Mouse (Mus musculus): Measurements from ENCODE around the gene Rec8. TPM values are rescaled to one million over a fixed set of nuclear protein-coding genes. Genes with fewer than 3 reads are reported as not detected.
A peak's percentile ranks its signal among the peaks of the same experiment; 100 is the strongest.

Gene Rec8
- total RNA-seq, 2 experiments from 2014 or later = not detected

DNA sequence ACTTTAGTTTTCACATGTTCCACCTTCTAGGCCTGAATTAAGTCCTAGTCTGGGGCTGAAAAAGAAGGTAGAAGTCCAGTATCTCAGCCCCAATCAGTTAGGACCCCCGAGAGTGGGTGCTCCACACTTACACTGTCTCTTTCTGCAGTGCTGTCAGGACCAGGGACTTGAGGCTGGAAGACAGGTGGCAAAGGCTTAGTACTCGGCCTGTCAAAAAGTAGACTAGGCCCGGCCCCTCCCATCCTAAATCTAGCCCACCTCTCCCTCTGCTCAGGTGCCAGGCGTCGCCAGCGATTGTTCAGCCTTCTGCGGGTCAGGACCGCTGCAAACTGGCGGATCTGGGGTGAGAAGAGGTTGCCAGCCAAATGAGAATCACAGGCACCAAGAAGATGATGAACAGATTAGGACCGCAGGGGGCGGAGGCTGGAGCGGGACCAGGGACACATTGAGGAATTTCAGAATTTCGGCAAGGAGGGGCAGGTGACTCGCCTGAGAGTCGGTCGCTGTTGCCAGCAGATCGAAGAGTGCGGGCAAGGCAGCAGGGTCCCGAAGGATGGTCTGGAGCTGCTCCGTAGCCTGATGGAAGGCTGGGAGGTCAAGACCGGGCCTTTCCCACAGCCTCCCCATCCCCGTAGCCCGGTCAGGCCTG is 17.2 kb downstream of the Rec8 start:
- peak in 1 of 2 experiments; percentile 33 for DNase-seq
- intact Hi-C loops (cut with DNase I) = loop anchor here (5.0 kb wide), 2 partner anchors 43 to 107 kb away; partner anchors contain the start of genes Psme2 and Rnf31

DNA sequence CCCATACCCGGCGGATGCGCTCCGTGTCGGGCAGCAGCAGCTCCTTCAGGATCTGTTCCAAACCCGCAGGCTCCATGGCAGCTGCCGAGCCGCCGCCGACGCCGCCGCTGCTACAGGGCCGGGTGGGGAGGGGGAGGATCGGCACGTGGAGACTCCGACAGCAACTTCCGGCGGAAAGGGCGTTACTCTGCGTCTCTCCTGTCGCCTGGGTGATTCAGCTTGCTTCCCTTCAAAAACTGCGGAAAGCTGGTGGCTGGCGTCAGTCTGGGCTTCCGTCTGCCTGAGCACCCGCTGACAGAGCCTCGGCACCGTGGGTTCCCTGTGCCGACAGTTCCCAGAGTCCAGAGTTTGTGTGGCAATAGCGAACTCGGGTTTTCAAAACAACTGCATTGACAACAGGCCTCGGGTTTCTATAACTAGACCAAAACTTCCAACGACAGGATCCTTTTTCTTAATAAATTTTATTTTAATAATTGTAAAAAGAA is 17.7 kb downstream of the Rec8 start, which contains the start of gene Ipo4:
Ipo4 (minus strand) TSS at position 435 of the 485 bp plus-strand sequence.
- intact Hi-C loops (cut with DNase I) = no loop called here
- DNase-seq = peak; percentile 77 to 86

DNA sequence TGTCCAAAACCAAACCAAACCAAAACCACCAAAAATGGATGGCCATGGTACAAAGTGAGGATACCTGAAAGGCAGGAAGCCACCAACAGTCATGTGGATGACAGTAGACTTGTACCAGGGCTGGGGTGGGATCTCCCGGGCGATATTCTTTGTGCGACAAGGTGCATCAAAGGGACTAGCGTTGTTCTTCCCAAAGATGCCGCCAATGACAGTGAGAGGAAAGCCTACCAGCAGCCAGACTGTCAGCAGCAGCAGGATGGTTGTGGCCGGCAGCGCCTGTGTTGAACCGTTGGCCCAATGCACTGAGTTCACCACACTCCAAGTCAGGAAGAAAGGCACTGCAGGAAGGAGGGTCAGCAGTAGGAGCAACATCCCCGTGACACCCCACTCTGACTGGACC is 20.0 kb downstream of the Rec8 start, which contains the start of gene Gm49378:
Gm49378 (minus strand) TSS at position 101 of the 400 bp plus-strand sequence.
- no peak for DNase-seq
- intact Hi-C loops (cut with DNase I) = no loop called here

DNA sequence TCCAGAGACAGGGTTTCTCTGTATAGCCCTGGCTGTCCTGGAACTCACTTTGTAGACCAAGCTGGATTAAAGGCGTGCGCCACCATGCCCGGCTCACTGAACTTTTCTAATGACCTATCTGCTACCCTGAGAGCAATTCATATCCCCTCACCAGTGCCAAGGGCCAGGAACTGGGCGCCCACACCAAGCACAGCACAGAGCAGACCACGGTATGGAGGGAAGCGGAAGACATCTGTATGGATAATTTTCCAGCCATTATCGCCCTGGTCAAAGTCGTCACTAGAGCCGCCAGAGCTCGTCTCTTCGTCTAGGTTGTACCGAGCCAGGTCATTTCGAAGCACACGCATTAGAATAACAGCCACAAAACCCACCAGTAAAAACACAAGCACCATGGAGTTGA is 23.0 kb downstream of the Rec8 start:
- intact Hi-C loops (cut with DNase I) = no loop called here
- no peak for DNase-seq

DNA sequence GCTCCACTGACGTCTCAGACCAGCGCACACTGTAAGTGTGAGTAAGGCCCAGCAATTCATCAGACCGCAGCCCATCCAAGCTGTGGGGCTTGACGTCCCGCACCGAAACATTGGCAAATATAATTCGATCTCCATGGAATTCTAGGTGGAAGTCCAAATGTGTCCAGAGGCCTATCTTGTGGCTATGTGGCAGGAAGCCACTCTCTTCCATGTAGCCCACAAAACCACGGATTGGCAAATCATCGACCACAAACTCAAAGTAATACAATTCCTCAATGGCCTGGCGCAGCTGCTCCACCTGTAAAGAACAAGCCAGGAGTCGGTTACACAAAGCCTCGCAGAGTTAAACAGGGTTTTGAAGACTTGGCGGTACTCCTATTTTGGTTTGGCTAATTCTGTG is 23.5 kb downstream of the Rec8 start:
- DNase-seq = no peak
- intact Hi-C loops (cut with DNase I) = no loop called here

DNA sequence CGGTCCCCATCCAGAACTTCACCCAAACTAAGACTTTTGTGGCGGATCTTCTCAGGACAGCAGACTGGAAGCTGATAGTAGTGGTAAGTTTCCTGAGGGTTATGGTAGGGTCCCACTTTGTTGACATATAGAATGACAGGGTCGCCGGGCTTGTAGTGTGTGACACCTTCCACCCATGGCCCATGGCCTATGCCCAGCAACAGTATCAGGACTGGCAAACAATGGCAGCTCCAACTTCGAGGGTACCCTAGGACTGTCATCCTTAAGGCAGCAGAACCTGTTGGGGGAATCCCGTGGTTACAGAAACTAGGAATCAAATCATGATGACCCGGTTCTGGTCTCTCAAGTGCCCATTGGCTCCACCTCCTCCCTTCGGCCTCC is 24.8 kb downstream of the Rec8 start:
- intact Hi-C loops (cut with DNase I) = no loop called here
- no peak for DNase-seq

DNA sequence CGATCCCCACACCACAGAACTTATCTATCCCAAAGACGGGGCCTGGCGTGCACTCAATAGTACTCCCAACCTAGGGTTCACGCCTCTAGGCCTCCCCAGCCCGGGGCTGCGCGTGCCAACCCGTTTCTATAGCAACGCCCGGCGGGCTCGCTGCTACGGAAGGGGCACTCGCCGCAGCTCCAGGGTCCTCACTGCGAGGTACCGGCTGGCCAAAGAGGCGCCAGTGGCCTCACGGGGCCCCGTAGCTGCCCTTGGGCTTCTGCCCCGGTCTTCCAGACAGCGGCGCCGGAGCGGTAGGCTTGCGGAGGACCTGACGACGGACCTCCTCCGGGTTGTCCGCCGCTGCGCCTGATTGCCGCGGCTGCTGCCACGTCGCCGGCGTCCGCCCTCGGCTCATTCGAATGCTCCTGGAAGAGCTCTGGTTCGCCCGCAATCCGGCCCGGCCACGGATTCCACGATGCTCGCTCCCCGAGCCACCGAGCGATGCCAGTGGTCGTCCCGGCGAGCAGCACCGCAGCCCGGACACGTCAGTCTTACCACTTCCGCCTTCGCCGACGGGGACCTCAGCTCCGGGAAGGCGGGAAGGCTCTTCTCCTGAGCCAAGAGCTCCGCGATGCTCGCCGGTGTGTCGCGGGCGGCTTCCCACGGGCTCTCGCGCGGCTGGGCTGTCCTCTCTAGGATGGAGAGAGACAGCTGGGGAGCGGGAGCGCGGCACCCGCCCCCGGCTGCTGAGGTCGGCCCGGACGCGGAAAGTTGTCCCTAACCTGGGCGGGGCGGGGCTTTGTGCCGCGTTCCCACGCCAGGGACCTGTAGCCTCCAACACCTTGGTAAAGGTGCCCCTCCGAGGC is 25.4 kb downstream of the Rec8 start, which contains the start of gene Tm9sf1:
Tm9sf1 (minus strand) TSS at position 747 of the 848 bp plus-strand sequence.
- intact Hi-C loops (cut with DNase I) = no loop called here
- peak; percentile 74 to 94 for DNase-seq

DNA sequence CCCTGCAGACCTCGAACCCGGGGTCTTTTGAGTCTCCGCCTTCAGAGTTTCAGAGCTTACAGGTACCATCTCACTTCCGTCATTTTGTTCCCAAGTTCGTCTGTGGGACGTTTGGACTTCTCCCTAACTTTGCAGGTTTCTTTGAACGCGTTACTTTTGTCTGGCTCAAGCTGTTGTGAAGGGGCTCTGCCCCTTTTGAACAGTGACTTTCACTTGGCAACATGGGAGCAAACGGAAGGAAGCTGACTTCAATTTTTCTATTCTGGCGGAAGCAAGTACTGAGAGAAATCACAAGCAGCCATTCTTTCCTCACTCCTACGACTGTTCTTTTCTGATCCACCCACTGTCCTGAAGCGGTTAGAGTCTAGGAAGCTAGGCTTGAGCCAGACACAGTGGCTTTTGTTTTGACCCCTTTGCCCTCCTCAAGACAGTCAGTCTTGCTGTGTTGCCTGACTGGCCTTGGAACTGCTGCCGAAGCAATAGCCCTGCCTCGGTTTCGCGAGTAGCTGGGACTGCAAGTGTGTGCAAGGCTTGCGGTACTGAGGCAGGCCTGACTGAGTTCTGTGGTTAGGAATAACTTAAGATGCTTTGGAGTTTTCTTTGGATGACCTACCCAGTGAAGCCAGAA is 26.5 kb downstream of the Rec8 start:
- DNase-seq = no peak
- intact Hi-C loops (cut with DNase I) = no loop called here

DNA sequence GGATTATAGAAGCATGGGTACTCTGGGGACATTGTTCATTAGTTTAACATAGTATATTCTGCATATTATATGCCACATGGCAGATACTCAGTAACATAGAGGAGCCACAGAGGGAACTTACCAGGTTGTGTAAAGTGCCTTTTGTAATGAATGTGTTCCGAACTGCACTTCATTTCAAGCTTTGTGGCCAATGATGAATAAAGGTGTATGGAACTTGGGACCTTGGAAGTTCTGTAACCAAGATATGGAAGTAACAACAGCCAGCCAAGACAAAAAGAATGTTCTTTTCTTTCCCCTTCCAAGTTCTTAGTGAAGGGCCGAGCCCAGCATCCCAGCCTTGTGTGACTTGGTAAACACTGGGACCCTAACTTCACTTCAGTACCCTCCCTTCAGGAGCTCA is 32.0 kb downstream of the Rec8 start, which contains the start of gene Tssk4:
Tssk4 (plus strand) TSS at position 301 of the 400 bp plus-strand sequence.
- no peak for DNase-seq
- intact Hi-C loops (cut with DNase I) = no loop called here

DNA sequence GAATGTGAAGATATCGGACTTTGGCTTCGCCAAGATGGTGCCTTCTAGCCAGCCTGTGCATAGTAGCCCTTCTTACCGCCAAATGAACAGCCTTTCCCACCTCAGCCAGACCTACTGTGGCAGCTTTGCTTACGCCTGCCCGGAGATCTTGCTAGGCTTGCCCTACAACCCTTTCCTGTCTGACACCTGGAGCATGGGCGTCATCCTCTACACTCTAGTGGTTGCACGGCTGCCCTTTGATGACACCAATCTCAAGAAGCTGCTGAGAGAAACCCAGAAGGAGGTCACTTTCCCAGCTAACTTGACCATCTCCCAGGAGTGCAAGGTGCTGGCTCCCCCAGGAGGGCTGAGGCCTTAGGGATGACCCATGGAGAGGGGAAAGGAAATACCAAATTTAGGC is 33.7 kb downstream of the Rec8 start:
- DNase-seq = no peak
- intact Hi-C loops (cut with DNase I) = no loop called here

DNA sequence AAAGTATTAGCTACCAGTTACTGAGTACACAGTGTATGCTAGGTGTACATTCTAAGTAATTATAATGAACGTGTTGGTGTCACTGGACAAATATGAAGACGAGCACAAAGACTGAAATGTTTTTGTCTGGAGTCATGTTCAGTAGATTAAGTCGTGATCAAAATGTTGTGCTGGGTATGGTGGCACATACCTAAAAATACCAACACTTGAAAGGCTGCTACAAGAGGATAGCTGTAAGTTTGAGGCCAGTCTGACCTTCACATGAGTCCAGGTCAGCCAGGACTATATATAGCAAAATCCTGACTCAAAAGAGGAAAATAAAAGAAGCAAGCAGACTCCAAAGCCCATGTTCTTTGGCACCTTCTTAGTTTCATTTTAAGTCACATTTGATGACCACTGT is 39.1 kb downstream of the Rec8 start:
- DNase-seq = no peak
- intact Hi-C loops (cut with DNase I) = no loop called here

DNA sequence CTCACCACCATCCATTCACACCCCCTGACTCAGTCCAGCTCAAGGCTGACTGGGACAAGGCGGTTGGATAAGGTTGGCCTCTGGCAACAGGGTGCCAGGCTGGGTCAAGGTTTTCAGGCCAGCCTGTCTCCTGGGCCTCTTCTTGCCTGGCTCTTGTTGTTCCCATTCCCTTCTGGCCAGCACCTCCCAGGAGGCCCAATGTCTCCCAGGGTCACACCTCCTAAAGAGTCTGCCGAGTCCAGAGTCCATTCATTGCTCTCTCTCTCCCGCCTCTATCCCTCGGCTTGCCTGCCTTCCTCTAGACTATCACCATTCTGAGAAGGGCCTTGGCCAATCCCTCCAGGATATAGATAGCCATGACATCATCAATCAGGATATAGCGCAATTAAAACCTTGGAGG is 40.2 kb downstream of the Rec8 start:
- intact Hi-C loops (cut with DNase I) = no loop called here
- no peak for DNase-seq

DNA sequence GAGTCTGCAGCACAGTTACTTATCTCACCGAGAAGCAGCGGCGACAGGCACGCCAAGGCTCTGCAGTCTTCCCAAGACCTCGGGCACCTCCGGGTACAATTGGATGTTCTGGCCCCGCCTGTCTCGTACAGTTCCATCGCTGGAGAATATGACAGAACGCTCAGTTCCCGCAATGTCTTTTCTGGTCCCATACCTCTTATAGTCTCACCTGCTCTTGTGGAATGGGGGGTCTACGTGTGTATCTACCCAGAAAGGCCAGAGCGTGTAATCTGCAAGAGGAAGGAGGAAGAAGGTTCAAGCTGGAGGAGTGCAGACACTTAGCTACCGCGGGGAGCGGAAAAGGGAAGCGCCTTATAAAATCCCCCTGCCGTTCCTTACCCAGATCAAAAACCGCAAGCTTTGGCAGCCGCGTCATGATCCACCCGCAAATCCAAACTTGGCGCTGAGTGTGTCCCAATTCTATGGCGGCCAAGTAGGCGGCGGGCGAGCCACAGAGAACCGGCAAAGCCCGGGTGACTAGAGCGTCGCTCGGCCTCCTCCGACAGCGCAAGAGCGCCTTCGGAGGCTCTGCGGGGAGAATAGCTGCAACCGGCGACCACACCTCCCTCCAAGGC is 42.2 kb downstream of the Rec8 start, which contains the start of gene Mdp1:
Mdp1 (minus strand) TSS at position 549 of the 614 bp plus-strand sequence.
- intact Hi-C loops (cut with DNase I) = no loop called here

DNA sequence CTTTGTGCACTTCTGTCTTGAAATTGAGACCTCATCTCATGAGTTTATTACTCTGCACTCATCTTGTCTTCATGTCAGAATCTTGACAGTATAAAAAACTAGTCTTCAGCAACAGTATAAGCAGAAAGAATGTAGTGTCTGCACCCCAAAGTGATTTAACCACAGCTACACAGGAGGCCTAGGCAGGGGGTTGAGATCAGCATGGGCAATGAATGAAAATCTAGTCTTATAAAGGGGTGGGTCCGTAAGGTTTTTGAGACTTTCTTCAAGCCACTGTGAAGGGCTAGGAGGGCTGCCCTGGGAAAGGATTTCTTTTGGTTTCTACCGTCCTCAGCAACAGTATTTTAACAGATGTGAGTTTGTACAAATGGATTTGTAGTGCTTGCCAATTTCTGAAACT is 42.8 kb downstream of the Rec8 start:
- no peak for DNase-seq
- intact Hi-C loops (cut with DNase I) = no loop called here

More for the DNA sequence above, 42.2 kb downstream of the Rec8 start, which contains the start of gene Mdp1:
- DNase-seq = peak; percentile 64 to 66

DNA sequence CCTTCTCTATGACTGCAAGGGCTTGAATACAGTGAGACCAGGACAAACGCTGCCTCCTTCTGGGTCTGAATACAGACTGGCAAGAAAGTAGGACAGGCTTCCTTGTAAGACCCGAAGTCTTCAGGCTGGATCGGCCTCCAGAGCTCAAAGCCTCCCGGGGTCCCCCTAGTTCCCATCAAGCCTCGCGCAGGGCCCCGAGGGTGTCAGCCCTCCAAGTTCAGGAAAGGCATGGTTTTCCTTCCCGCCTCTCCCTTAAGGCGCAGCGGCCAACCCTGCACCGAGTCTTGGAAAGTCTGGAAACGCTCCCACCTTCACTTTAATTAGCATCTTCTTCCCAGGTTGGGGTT is 53.6 kb downstream of the Rec8 start:
- peak in 1 of 2 experiments; percentile 13 for DNase-seq
- intact Hi-C loops (cut with DNase I) = no loop called here

DNA sequence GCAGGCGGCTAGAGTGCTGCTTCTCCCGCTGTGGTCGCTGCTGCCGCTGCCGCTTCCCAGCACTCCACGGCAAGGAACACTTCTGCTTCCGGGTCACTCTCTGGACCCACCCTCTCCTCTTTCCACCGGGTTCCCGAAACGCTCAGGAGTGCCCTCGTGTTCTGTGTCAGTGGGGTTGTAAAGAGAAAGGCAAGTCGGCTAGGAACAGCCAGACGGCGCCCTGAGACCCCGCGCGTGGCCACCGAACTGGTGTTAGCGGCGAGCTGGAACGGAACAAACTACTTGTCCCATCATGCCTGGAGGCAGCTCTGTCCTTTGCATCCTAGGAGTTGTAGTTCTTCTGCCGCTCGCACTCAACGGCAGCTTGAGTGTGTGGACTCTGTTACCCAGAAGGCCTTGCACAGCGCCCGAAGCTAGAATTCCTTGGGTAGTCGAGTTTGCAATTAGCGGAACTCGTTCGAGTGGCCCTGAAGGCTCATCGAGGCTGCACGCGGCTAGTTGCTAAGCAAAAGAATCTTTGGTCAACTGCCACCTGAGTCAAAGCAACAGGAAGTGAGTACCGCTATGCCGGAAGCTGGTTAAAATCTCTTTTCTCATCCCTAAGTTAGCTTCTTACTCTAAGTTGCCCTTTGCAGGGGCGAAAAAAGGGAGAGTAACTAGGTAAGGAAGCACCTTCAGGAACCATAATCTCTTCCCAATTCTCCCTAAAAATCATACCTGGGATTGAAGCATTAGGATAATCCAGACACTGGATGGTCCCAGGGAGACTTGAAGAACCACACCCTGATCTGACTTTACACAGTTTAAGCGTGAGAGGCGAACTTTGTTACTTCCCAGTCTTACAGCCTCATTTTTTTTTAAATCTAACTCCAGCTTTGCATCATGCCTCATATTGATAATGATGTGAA is 54.2 kb downstream of the Rec8 start, which contains the start of the genes Gmpr2 and Nedd8:
Gmpr2 (plus strand) TSS at position 109 of the 908 bp plus-strand sequence.
Nedd8 (minus strand) TSS at position 292 of the 908 bp plus-strand sequence.
- DNase-seq = peak; percentile 81 to 92
- intact Hi-C loops (cut with DNase I) = no loop called here

DNA sequence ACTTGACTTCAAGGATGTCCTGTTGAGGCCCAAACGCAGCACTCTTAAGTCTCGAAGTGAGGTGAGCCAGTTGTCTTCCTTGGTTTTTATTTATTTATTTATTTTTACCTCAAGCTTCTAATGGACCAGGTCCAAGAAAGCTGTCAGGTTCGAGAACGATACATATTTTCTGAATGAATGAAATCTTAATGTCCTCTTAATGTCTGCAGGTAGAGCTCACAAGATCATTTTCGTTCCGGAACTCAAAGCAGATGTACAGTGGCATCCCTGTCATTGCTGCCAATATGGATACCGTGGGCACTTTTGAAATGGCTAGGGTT is 54.9 kb downstream of the Rec8 start:
- no peak for DNase-seq
- intact Hi-C loops (cut with DNase I) = no loop called here
